Mouse (Mus musculus) liver, adult 2 months (tissue): ENCODE results near the gene Cap2.

Source experiments
- CTCF ChIP-seq: fragments of 200-500 bp; IDR thresholded peaks from 2 replicates; pipeline ENCODE4 v1.5.1; 2011; ENCODE audit warnings: low read depth, low read length, control low read depth
- POLR2A ChIP-seq: fragments of 200-500 bp; IDR thresholded peaks from 2 replicates; pipeline ENCODE4 v1.6.1; 2011; ENCODE audit warnings: low read length, control low read depth; ENCODE audit not compliant: insufficient read depth; ENCODE audit errors: extremely low read depth

DNA sequence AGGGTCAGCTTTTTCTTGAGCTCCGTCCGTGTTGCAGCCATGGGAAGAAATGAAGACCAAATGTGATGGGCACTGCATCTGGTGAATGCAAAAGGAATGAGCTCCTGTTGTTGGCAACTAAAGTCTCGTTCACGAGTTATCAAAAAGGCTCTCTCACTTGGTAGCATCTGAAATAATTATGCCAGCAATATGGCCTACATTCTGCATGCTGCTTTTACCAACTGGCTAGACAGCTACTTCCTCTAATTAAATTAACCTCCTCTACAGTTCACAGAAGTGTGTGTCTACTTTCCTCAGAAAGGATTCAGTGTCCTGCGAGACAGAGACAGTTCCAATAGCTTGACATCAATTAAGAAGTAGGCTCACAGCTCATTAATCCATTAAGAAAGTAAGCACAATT lies 152.9 kb downstream of the Cap2 start:
- no peak for TF ChIP-seq POLR2A
- no peak for TF ChIP-seq CTCF
